Mouse (Mus musculus): ENCODE results near the gene Hrc.
"Not testable (repeated sequence)": the region's sequence is repeated elsewhere in the genome, so short reads cannot be mapped to it uniquely, and the experiment has no call there.

The Hrc gene

DNA sequence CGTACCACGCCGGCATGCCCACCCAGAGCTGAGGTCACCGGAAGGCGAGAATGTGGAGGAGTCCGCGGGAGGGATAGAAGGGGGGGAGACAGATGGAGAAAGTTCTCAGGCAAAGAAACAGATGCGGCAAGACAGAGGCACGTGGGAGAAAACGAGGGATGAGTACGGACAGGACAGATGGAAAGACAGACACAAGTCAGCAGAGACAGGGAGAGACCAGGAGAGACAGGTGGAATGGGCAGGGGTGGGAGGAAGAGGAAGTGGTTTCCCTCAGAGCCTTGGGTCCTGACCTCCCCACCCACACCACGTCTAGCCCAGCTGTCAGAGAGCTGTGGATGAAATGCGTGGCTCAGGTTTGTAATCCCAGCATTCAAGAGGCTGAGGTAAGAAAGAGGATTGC is 11.8 kb downstream of the Hrc start:
- peaks cover 38% of the 10 kb centered on the region for H3K4me1 ChIP-seq (replicated peaks; ENCODE audit: low read depth, low read length)
- H3K4me3 ChIP-seq (replicated peaks; ENCODE audit: low read length) = peak overlapping the region; percentile 45
- H3K9me3 ChIP-seq (ENCODE audit: low read length) = peaks cover 5% of the 10 kb centered on the region; the same call in 1 of the 2 replicates
- peaks cover 6% of the 10 kb centered on the region; the same call in 1 of the 2 replicates for H3K27me3 ChIP-seq (ENCODE audit: insufficient read depth, low read length)
- H3K36me3 ChIP-seq (ENCODE audit: insufficient read depth, low read length) = no peaks in the 10 kb centered on the region
- TF ChIP-seq NANOG (IDR thresholded peaks at IDR 0.05; ENCODE audit: borderline replicate concordance, low read length) (no peak), CTCF (conservative IDR thresholded peaks at IDR 0.05; ENCODE audit: low read length) (no peak), POU5F1 (IDR thresholded peaks at IDR 0.05; ENCODE audit: borderline replicate concordance, low read length) (no peak)

GRCm38 (mm10) chr7:45353041-45353440 is 18.0 kb downstream of the Hrc start:
- peak overlapping the region; percentile 75 for H3K4me3 ChIP-seq (replicated peaks; ENCODE audit: low read length)
- no peaks in the 10 kb centered on the region for H3K27me3 ChIP-seq (ENCODE audit: insufficient read depth, low read length)
- peaks cover 5% of the 10 kb centered on the region; the same call in 1 of the 2 replicates for H3K9me3 ChIP-seq (ENCODE audit: low read length)
- peaks cover 17% of the 10 kb centered on the region for H3K36me3 ChIP-seq (ENCODE audit: insufficient read depth, low read length)
- TF ChIP-seq POU5F1 (IDR thresholded peaks at IDR 0.05; ENCODE audit: borderline replicate concordance, low read length) = no peak
- TF ChIP-seq NANOG (IDR thresholded peaks at IDR 0.05; ENCODE audit: borderline replicate concordance, low read length) = no peak
- TF ChIP-seq CTCF (conservative IDR thresholded peaks at IDR 0.05; ENCODE audit: low read length) = no peak
- H3K4me1 ChIP-seq (replicated peaks; ENCODE audit: low read depth, low read length) = peaks cover 44% of the 10 kb centered on the region

DNA sequence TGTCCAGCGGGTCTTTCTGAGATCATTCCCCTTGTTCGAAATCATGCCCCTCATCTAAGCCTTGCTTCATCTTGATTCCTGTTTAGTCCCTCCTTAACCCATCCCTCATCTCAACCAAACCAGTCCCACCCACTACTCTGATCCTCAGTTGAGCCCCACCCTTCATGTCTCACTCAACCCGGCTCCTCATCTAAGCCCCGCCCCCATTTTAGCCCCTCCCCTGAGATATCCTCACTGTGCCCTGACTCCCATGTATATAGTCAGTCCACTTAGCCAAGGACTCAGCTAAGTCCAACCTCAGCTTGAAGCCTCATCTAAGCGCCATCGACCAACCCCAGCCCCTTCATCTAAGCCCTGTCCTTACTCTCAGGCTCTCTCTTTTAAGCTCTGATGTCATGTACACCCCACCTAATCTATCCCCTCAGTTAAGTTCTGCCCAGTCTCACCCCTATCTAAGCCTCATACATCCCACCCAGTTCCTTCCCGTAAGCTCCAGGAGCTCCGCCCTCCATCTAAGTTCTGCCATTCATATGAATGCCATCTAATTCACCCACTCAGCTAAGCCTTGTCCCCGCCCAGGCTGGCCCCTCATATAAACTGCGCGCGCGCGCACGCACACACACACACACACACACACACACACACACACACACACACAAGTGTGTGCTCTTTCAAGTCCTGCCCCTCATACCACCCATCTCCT is 20.4 kb downstream of the Hrc start:
- Histone ChIP-seq H3K4me1 (replicated peaks; ENCODE audit: low read depth, low read length) (peaks cover 61% of the 10 kb centered on the region), H3K4me3 (replicated peaks; ENCODE audit: low read length) (0 out of 2 replicates have a peak overlapping the region, but pooled peaks have one; percentile 10), H3K27me3 (ENCODE audit: insufficient read depth, low read length) (no peaks in the 10 kb centered on the region), H3K9me3 (ENCODE audit: low read length) (no peaks in the 10 kb centered on the region), H3K36me3 (ENCODE audit: insufficient read depth, low read length) (peaks cover 17% of the 10 kb centered on the region)
- no peak for TF ChIP-seq POU5F1 (IDR thresholded peaks at IDR 0.05; ENCODE audit: borderline replicate concordance, low read length)
- TF ChIP-seq NANOG (IDR thresholded peaks at IDR 0.05; ENCODE audit: borderline replicate concordance, low read length) = no peak
- no peak for TF ChIP-seq CTCF (conservative IDR thresholded peaks at IDR 0.05; ENCODE audit: low read length)

GRCm38 (mm10) chr7:45356087-45356486 is 21.0 kb downstream of the Hrc start:
- H3K4me3 ChIP-seq (replicated peaks; ENCODE audit: low read length) = 0 out of 2 replicates have a peak overlapping the region, but pooled peaks have one; percentile 10
- TF ChIP-seq CTCF (conservative IDR thresholded peaks at IDR 0.05; ENCODE audit: low read length) = no peak
- no peak for TF ChIP-seq POU5F1 (IDR thresholded peaks at IDR 0.05; ENCODE audit: borderline replicate concordance, low read length)
- no peak for TF ChIP-seq NANOG (IDR thresholded peaks at IDR 0.05; ENCODE audit: borderline replicate concordance, low read length)
- peaks cover 17% of the 10 kb centered on the region for H3K36me3 ChIP-seq (ENCODE audit: insufficient read depth, low read length)
- no peaks in the 10 kb centered on the region for H3K9me3 ChIP-seq (ENCODE audit: low read length)
- H3K4me1 ChIP-seq (replicated peaks; ENCODE audit: low read depth, low read length) = peaks cover 67% of the 10 kb centered on the region
- no peaks in the 10 kb centered on the region for H3K27me3 ChIP-seq (ENCODE audit: insufficient read depth, low read length)

- Histone ChIP-seq H3K4me1 (replicated peaks; ENCODE audit: low read depth, low read length) (peaks cover 72% of the 10 kb centered on the region), H3K4me3 (replicated peaks; ENCODE audit: low read length) (peak overlapping the region; percentile 54), H3K36me3 (ENCODE audit: insufficient read depth, low read length) (peaks cover 15% of the 10 kb centered on the region)
- not testable (repeated sequence) for H3K27me3 ChIP-seq (ENCODE audit: insufficient read depth, low read length); H3K9me3 ChIP-seq (ENCODE audit: low read length)
Measured at GRCm38 (mm10) chr7:45359081-45359480, 24.0 kb downstream of the Hrc start.

DNA sequence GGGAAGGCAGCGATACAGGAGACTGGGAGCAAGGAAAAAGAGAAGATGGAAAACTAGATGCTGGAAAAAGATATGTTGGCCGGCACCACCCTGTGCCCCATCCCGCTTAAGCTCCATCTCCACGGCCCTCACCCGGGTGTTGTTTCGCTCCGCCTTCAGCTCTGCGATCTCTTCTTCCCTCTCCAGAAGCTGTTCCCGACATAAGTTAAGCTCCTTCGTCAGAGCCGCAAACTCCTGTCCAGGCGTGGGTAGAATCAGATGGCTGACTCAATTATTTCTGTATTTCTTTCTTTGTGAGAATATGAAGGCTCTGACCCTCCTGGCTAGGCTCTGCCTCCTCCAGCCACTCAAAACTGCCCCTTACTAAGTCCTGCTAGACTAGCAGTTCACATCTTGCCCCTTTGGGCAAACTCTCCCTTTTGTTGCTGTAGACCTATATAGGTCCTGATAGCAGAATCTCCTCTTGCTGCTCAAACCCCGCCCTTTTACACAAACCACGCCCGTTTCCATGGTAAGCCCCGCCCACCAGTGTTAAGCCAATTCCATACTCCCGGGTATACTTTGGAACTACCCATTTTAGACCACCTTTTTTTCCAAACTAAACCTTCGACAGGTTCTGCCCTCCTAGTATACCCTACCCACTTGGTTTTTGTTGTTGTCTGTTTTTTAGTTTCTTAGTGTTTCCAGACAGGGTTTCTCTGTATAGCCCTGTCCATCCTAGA is 25.5 kb downstream of the Hrc start:
- Histone ChIP-seq H3K9me3 (ENCODE audit: low read length) (no peaks in the 10 kb centered on the region), H3K4me1 (replicated peaks; ENCODE audit: low read depth, low read length) (peaks cover 61% of the 10 kb centered on the region), H3K36me3 (ENCODE audit: insufficient read depth, low read length) (peaks cover 8% of the 10 kb centered on the region), H3K27me3 (ENCODE audit: insufficient read depth, low read length) (peaks cover 22% of the 10 kb centered on the region), H3K4me3 (replicated peaks; ENCODE audit: low read length) (peak overlapping the region; percentile 61)
- no peak for TF ChIP-seq NANOG (IDR thresholded peaks at IDR 0.05; ENCODE audit: borderline replicate concordance, low read length)
- TF ChIP-seq POU5F1 (IDR thresholded peaks at IDR 0.05; ENCODE audit: borderline replicate concordance, low read length) = no peak
- TF ChIP-seq CTCF (conservative IDR thresholded peaks at IDR 0.05; ENCODE audit: low read length) = no peak

DNA sequence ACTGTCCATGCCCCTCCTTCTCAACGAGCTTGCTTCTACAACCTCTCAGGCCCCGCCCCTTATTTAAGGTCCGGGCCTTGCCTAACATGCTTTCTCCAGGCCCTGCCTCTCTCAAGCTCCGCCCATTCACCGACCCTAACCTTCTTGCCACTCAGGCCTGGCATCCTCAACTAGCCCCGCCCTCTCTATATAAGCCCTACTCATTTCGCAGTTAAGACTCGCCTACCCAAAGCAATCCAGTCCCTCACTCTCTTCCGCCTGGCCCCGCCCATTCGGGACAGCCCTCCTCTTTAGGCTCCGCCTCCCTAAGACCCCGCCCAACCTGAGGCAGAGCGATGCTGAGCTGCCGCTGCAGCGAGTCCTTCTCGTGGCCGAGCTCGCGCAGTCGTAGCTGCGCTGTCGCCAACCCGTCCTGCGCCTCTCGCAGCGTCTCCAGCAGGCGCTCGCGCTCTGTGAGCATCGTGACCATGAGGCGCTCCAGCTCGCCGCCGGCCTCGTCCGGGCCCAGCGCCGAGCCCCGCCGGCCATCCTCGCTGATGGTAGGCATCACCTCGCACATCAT is 26.2 kb downstream of the Hrc start:
- H3K9me3 ChIP-seq (ENCODE audit: low read length) = no peaks in the 10 kb centered on the region
- peaks cover 61% of the 10 kb centered on the region for H3K4me1 ChIP-seq (replicated peaks; ENCODE audit: low read depth, low read length)
- H3K36me3 ChIP-seq (ENCODE audit: insufficient read depth, low read length) = peaks cover 5% of the 10 kb centered on the region
- H3K27me3 ChIP-seq (ENCODE audit: insufficient read depth, low read length) = peaks cover 29% of the 10 kb centered on the region
- no peak for TF ChIP-seq POU5F1 (IDR thresholded peaks at IDR 0.05; ENCODE audit: borderline replicate concordance, low read length)
- no peak for TF ChIP-seq CTCF (conservative IDR thresholded peaks at IDR 0.05; ENCODE audit: low read length)
- no peak for TF ChIP-seq NANOG (IDR thresholded peaks at IDR 0.05; ENCODE audit: borderline replicate concordance, low read length)
- H3K4me3 ChIP-seq (replicated peaks; ENCODE audit: low read length) = peak overlapping the region; percentile 88

DNA sequence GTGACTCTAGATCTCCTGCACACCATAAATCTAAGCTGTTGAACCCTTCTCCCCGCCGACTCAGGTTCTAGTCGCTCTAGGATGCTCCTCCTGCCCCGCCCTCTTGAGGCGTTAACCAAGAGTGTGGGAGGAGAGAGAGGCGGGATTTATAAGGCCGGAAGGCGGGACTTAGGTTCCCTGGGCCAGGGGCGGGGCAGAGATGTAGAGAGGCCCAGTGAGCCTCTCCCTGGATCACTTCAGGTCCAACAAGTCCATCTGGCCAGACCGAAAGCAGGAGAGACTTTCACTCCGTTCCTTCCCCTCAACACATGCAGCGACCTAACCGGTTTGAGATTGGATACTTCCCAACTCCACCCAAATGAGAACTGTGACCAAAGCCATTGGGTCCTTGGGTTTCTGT is 27.7 kb downstream of the Hrc start:
- H3K9me3 ChIP-seq (ENCODE audit: low read length) = no peaks in the 10 kb centered on the region

More for the DNA sequence above, 27.7 kb downstream of the Hrc start:
- H3K27me3 ChIP-seq (ENCODE audit: insufficient read depth, low read length) = peaks cover 30% of the 10 kb centered on the region
- TF ChIP-seq POU5F1 (IDR thresholded peaks at IDR 0.05; ENCODE audit: borderline replicate concordance, low read length) (no peak), NANOG (IDR thresholded peaks at IDR 0.05; ENCODE audit: borderline replicate concordance, low read length) (no peak), CTCF (conservative IDR thresholded peaks at IDR 0.05; ENCODE audit: low read length) (no peak)
- peaks cover 55% of the 10 kb centered on the region for H3K4me1 ChIP-seq (replicated peaks; ENCODE audit: low read depth, low read length)
- H3K36me3 ChIP-seq (ENCODE audit: insufficient read depth, low read length) = no peaks in the 10 kb centered on the region
- peak overlapping the region; percentile 88; the same call in 1 of the 2 replicates for H3K4me3 ChIP-seq (replicated peaks; ENCODE audit: low read length)

Measured in E14TG2a.4 (cell line).